Mouse (Mus musculus): Measurements from ENCODE around the gene 2210010C04Rik. TPM values are rescaled to one million over a fixed set of nuclear protein-coding genes. Genes with fewer than 3 reads are reported as not detected.

The 2210010C04Rik gene
- not detected in 2 replicates for polyA plus RNA-seq (2014; fragmentation: Nextera tagmentation; extraction: Ambion mirVana)

DNA sequence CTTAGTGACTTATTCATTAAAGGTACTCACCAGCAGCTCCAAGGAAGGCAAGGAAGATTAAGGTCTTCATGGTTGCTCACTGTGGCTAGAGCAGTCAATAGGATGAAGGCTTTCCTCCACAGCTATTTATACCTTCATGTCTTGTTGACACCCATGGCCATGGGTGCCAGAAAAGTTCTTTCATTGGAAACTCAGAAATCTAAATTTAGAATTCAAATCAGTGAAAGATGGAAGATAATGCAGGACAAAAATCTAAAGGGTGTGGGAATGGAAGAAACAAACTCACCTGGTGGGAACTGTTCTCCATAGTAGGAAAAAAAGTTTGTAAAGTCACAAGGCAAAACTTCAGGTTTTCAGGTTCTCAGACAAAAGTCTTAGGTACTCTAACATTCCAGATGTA, at the start of gene 2210010C04Rik:
Gene 2210010C04Rik (minus strand): TSS at position 101 of the 400 bp plus-strand sequence.
- no peak within 1 kb of the TSS for H3K4me2 ChIP-seq
- no peak for ATAC-seq (replicated peaks; ENCODE audit: insufficient number of reproducible peaks, low FRiP score, low TSS enrichment)
- no peaks in the 10 kb centered on the region for H3K4me1 ChIP-seq (ENCODE audit: control insufficient read depth, insufficient read depth, low read length)
- H3K36me3 ChIP-seq (ENCODE audit: control insufficient read depth, insufficient read depth, low read length): no peaks in the 10 kb centered on the region
- no peaks in the 10 kb centered on the region for H3K9me3 ChIP-seq (replicated peaks; ENCODE audit: control insufficient read depth, low read length)
- H3K27ac ChIP-seq (ENCODE audit: low read depth, low read length): no peak within 1 kb of the TSS
- no peak within 1 kb of the TSS for H3K4me3 ChIP-seq (ENCODE audit: low read depth, low read length)
- H3K27me3 ChIP-seq (ENCODE audit: control insufficient read depth, insufficient read depth, low read length): no peaks in the 10 kb centered on the region
- no peak within 1 kb of the TSS for H3K9ac ChIP-seq (ENCODE audit: low read depth, low read length)

- Histone ChIP-seq H3K9me3 (replicated peaks; ENCODE audit: control insufficient read depth, low read length) (no peaks in the 10 kb centered on the region), H3K36me3 (ENCODE audit: control insufficient read depth, insufficient read depth, low read length) (no peaks in the 10 kb centered on the region), H3K9ac (ENCODE audit: low read depth, low read length) (no peak overlapping the region), H3K27ac (ENCODE audit: low read depth, low read length) (no peak overlapping the region), H3K4me1 (ENCODE audit: control insufficient read depth, insufficient read depth, low read length) (no peaks in the 10 kb centered on the region), H3K27me3 (ENCODE audit: control insufficient read depth, insufficient read depth, low read length) (no peaks in the 10 kb centered on the region), H3K4me3 (ENCODE audit: low read depth, low read length) (no peak overlapping the region), H3K4me2 (no peak overlapping the region)
- no peak for ATAC-seq (replicated peaks; ENCODE audit: insufficient number of reproducible peaks, low FRiP score, low TSS enrichment)
These were observed 44.8 kb upstream of the 2210010C04Rik start for GRCm38 (mm10) chr6:41080121-41080520.

GRCm38 (mm10) chr6:41078539-41079303, 43.4 kb upstream of the 2210010C04Rik start:
- 74% methylated on average over 3 of the region's 3 CpGs for WGBS (ENCODE audit: insufficient replicate concordance)
- Histone ChIP-seq H3K9me3 (replicated peaks; ENCODE audit: control insufficient read depth, low read length) (no peaks in the 10 kb centered on the region), H3K27me3 (ENCODE audit: control insufficient read depth, insufficient read depth, low read length) (no peaks in the 10 kb centered on the region), H3K4me1 (ENCODE audit: control insufficient read depth, insufficient read depth, low read length) (no peaks in the 10 kb centered on the region), H3K4me2 (no peak overlapping the region), H3K36me3 (ENCODE audit: control insufficient read depth, insufficient read depth, low read length) (no peaks in the 10 kb centered on the region), H3K27ac (ENCODE audit: low read depth, low read length) (no peak overlapping the region), H3K4me3 (ENCODE audit: low read depth, low read length) (no peak overlapping the region), H3K9ac (ENCODE audit: low read depth, low read length) (no peak overlapping the region)
- no peak for ATAC-seq (replicated peaks; ENCODE audit: insufficient number of reproducible peaks, low FRiP score, low TSS enrichment)

- ATAC-seq (replicated peaks; ENCODE audit: insufficient number of reproducible peaks, low FRiP score, low TSS enrichment): no peak
- Histone ChIP-seq H3K4me2 (no peak overlapping the region), H3K9ac (ENCODE audit: low read depth, low read length) (no peak overlapping the region), H3K9me3 (replicated peaks; ENCODE audit: control insufficient read depth, low read length) (no peaks in the 10 kb centered on the region), H3K36me3 (ENCODE audit: control insufficient read depth, insufficient read depth, low read length) (no peaks in the 10 kb centered on the region), H3K27ac (ENCODE audit: low read depth, low read length) (no peak overlapping the region), H3K4me3 (ENCODE audit: low read depth, low read length) (no peak overlapping the region), H3K27me3 (ENCODE audit: control insufficient read depth, insufficient read depth, low read length) (no peaks in the 10 kb centered on the region), H3K4me1 (ENCODE audit: control insufficient read depth, insufficient read depth, low read length) (no peaks in the 10 kb centered on the region)
- 72% methylated on average over 2 of the region's 2 CpGs for WGBS (ENCODE audit: insufficient replicate concordance)
These were observed 40.4 kb upstream of the 2210010C04Rik start for GRCm38 (mm10) chr6:41075753-41076152.

GRCm38 (mm10) chr6:41063332-41063731, 28.0 kb upstream of the 2210010C04Rik start:
- Histone ChIP-seq H3K9ac (ENCODE audit: low read depth, low read length) (no peak overlapping the region), H3K9me3 (replicated peaks; ENCODE audit: control insufficient read depth, low read length) (no peaks in the 10 kb centered on the region), H3K36me3 (ENCODE audit: control insufficient read depth, insufficient read depth, low read length) (no peaks in the 10 kb centered on the region), H3K4me3 (ENCODE audit: low read depth, low read length) (no peak overlapping the region), H3K4me2 (no peak overlapping the region), H3K27me3 (ENCODE audit: control insufficient read depth, insufficient read depth, low read length) (no peaks in the 10 kb centered on the region), H3K27ac (ENCODE audit: low read depth, low read length) (no peak overlapping the region), H3K4me1 (ENCODE audit: control insufficient read depth, insufficient read depth, low read length) (no peaks in the 10 kb centered on the region)
- WGBS (ENCODE audit: insufficient replicate concordance): 79% methylated on average over 6 of the region's 6 CpGs
- ATAC-seq (replicated peaks; ENCODE audit: insufficient number of reproducible peaks, low FRiP score, low TSS enrichment): no peak

- H3K9ac ChIP-seq (ENCODE audit: low read depth, low read length): no peak overlapping the region
- H3K9me3 ChIP-seq (replicated peaks; ENCODE audit: control insufficient read depth, low read length): no peaks in the 10 kb centered on the region
- H3K4me2 ChIP-seq: no peak overlapping the region
- no peak overlapping the region for H3K27ac ChIP-seq (ENCODE audit: low read depth, low read length)
- H3K36me3 ChIP-seq (ENCODE audit: control insufficient read depth, insufficient read depth, low read length): no peaks in the 10 kb centered on the region
- no peaks in the 10 kb centered on the region for H3K4me1 ChIP-seq (ENCODE audit: control insufficient read depth, insufficient read depth, low read length)
- no peak overlapping the region for H3K4me3 ChIP-seq (ENCODE audit: low read depth, low read length)
- ATAC-seq (replicated peaks; ENCODE audit: insufficient number of reproducible peaks, low FRiP score, low TSS enrichment): no peak
- H3K27me3 ChIP-seq (ENCODE audit: control insufficient read depth, insufficient read depth, low read length): no peaks in the 10 kb centered on the region
- WGBS (ENCODE audit: insufficient replicate concordance): 68% methylated on average over 3 of the region's 3 CpGs
These were observed 27.4 kb upstream of the 2210010C04Rik start for GRCm38 (mm10) chr6:41062746-41063145.

DNA sequence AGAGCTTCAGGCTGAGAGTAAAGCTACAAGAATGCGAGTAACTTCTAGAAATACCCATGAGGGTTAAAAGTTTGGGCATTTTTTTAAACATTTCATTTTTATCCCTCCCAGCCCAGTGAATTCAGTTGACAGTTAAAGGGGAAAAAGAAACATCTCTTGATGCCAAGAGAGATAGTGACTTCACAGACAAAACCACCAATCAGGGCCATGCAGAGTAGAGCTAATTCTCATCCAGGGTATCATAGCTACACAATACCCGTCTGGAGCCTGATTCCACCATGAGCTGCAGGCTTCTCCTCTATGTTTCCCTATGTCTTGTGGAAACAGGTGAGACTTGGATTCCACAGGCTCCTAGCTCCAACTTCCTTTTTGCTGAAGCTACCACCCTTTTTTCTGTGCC, 26.8 kb upstream of the 2210010C04Rik start:
- Histone ChIP-seq H3K27me3 (ENCODE audit: control insufficient read depth, insufficient read depth, low read length) (no peaks in the 10 kb centered on the region), H3K36me3 (ENCODE audit: control insufficient read depth, insufficient read depth, low read length) (no peaks in the 10 kb centered on the region), H3K27ac (ENCODE audit: low read depth, low read length) (no peak overlapping the region), H3K4me2 (no peak overlapping the region), H3K9ac (ENCODE audit: low read depth, low read length) (no peak overlapping the region), H3K4me1 (ENCODE audit: control insufficient read depth, insufficient read depth, low read length) (no peaks in the 10 kb centered on the region), H3K4me3 (ENCODE audit: low read depth, low read length) (no peak overlapping the region), H3K9me3 (replicated peaks; ENCODE audit: control insufficient read depth, low read length) (no peaks in the 10 kb centered on the region)
- ATAC-seq (replicated peaks; ENCODE audit: insufficient number of reproducible peaks, low FRiP score, low TSS enrichment): no peak
- WGBS (ENCODE audit: insufficient replicate concordance): 73% methylated on average over 2 of the region's 2 CpGs

DNA sequence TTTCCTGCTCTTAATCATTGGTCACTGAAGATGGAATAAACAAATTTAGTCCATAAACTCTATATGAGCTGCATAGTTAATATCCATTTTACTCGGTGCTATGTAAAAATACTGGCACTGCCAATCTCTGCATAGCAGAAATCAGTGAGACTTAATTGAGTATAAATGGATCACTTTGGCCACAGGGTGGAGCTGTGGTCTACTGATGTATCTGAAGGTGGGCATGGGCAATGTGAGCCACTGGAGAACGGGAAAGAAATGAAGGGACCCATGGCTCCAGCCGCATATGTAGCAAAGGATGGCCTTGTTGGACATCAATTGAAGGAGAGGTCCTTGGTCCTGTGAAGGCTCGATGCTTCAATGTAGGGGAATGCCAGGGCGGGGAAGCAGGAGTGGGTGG, 25.8 kb upstream of the 2210010C04Rik start:
- ATAC-seq (replicated peaks; ENCODE audit: insufficient number of reproducible peaks, low FRiP score, low TSS enrichment): no peak
- Histone ChIP-seq H3K36me3 (ENCODE audit: control insufficient read depth, insufficient read depth, low read length) (no peaks in the 10 kb centered on the region), H3K9me3 (replicated peaks; ENCODE audit: control insufficient read depth, low read length) (no peaks in the 10 kb centered on the region), H3K9ac (ENCODE audit: low read depth, low read length) (no peak overlapping the region), H3K27ac (ENCODE audit: low read depth, low read length) (no peak overlapping the region), H3K4me1 (ENCODE audit: control insufficient read depth, insufficient read depth, low read length) (no peaks in the 10 kb centered on the region), H3K27me3 (ENCODE audit: control insufficient read depth, insufficient read depth, low read length) (no peaks in the 10 kb centered on the region), H3K4me2 (no peak overlapping the region), H3K4me3 (ENCODE audit: low read depth, low read length) (no peak overlapping the region)
- WGBS (ENCODE audit: insufficient replicate concordance): 68% methylated on average over 5 of the region's 5 CpGs

DNA sequence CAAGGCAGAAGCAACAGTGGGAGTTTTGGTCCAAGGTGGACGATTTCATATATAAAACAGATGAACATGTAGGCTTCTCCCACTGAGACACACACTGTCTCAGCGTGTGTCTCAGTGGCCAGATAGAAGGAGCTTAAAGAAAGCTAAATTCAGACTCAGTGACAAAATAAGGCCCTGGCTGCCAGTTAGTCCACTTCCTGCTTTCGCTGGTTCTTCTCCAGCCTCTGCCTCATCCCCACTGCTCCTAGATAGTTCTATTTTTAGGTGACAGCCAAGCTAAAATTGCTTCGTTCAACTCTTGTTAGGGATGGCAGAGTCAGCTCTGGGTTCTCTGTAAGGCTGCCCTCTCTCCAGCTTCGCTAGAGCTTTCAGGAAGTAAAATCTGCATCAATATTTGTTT, 22.3 kb upstream of the 2210010C04Rik start:
- no peak overlapping the region for H3K9ac ChIP-seq (ENCODE audit: low read depth, low read length)
- no peaks in the 10 kb centered on the region for H3K4me1 ChIP-seq (ENCODE audit: control insufficient read depth, insufficient read depth, low read length)
- H3K27me3 ChIP-seq (ENCODE audit: control insufficient read depth, insufficient read depth, low read length): no peaks in the 10 kb centered on the region
- H3K9me3 ChIP-seq (replicated peaks; ENCODE audit: control insufficient read depth, low read length): no peaks in the 10 kb centered on the region
- ATAC-seq (replicated peaks; ENCODE audit: insufficient number of reproducible peaks, low FRiP score, low TSS enrichment): no peak
- H3K4me2 ChIP-seq: no peak overlapping the region
- 52% methylated on average over 5 of the region's 5 CpGs for WGBS (ENCODE audit: insufficient replicate concordance)
- no peak overlapping the region for H3K4me3 ChIP-seq (ENCODE audit: low read depth, low read length)
- no peaks in the 10 kb centered on the region for H3K36me3 ChIP-seq (ENCODE audit: control insufficient read depth, insufficient read depth, low read length)
- no peak overlapping the region for H3K27ac ChIP-seq (ENCODE audit: low read depth, low read length)
